Mouse (Mus musculus): ENCODE results near the gene Zfp787.

The Zfp787 gene

DNA sequence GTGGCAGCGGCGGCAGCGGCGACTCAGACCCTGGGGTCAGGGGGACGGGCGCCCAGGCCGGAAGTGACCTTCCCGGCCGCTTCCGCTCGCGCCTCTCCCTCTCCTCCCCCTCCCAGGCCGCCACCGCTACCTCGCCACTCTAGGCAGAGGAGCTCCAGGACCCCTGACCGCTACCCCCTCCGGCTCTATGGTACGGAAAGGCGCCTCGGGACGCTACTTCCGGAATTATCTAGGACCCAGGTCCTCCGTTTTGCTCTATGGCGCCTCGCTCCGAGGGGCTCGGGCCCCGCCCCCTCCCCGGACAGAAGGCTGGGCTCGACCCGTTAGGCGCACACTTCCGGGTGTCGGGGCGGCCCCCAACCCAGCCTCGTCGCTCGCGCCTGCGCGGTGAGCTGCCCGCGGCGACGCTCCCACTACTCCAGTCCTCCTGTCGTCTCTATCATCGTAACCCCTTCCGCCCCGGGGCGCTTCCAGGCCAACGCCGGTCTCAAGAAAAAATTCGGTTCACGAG lies at the start of gene Zfp787:
Gene Zfp787 (minus strand): TSS at position 97 of the 511 bp plus-strand sequence.
- peak; percentile 97 for DNase-seq

- no peak for DNase-seq
These were observed 48.4 kb upstream of the Zfp787 start for GRCm38 (mm10) chr7:6204200-6204599.

- no peak for DNase-seq
These were observed 41.0 kb upstream of the Zfp787 start, which contains the start of gene Galp for GRCm38 (mm10) chr7:6196790-6197189. Gene Galp (plus strand): TSS chr7:6197090.

- DNase-seq, result no peak
These were observed 40.0 kb upstream of the Zfp787 start for GRCm38 (mm10) chr7:6195777-6196176.

DNA sequence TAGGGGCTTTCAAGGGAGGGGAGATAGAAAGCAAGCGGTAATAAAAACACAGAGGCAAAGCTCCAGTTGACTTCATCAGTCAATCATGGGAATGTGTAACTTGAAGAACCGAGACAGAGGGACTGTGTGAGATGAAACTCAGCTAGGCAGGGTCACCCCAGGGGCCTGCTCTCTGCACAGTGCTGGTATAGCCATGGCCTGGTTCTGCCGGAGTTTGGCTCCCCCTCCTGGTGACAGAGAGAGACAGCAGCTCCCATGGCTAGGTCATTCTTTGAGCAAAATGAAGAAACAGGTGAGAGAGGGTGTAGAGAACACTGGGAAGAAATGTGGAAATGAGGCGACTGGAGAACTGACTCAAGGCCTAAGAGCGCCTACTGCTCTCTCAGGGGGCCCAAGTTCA lies 38.3 kb upstream of the Zfp787 start:
- DNase-seq, result peak; percentile 55

DNA sequence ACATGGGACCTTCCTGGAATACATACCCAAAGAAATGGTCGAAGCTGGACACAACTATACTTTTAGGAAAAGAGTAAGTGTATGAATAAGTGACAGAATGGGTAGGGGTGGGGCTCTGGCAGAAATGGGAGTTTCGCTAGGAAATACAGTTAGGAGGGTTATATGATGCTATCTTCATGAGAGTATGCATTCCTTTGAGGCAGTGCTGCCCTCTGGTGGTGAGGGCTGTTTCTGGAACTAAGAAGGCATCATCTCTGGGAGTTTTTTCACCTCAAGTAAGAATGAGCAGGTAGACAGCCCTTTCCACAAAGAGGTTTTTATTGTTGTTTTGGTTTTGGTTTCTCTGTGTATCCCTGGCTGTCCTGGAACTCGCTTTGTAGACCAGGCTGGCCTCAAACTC lies 35.6 kb upstream of the Zfp787 start:
- DNase-seq, result peak; percentile 86

GRCm38 (mm10) chr7:6189542-6189941 lies 33.7 kb upstream of the Zfp787 start:
- DNase-seq, result peak; percentile 48

GRCm38 (mm10) chr7:6186756-6187155 lies 31.0 kb upstream of the Zfp787 start:
- no peak for DNase-seq

GRCm38 (mm10) chr7:6186176-6186575 lies 30.4 kb upstream of the Zfp787 start:
- DNase-seq, result no peak

DNA sequence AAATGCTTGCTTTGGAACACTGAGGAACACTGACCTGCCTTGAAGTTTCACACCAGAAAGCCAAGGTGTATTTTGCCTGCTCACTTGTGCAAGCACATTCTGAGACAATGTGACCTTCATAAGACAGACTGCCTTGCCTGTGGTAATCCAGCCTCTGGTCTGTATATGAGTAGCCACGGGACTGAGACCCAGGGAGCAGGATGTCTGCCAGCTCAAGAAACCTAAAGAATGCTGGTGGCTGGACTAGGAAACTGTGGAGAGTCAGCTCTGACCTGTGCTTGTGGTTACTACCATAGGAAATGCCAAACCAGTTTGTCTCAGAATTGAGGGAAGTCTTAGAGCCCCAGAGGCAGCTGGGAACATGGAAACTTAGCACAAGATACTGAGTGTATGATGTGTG lies 29.6 kb upstream of the Zfp787 start:
- no peak for DNase-seq

DNA sequence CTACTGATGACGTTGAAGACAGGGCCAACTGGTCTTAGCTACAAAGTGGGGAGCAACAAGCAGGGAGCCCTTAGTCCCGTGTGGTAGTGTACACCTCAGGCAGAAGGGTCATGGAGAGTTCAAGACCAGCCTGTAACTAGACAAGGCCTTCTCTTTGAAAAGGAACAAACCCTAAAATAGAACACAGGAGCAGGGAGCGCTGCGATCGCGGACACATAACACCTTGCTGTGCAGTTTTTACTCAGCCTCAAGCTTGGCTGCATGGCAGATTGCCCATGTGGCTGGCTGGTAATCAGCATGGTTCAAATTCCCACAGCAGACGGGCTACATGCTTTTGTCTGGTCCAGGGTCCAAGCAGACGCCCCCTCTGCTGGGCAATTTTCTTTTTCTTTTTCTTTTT lies 28.7 kb upstream of the Zfp787 start:
- DNase-seq, result peak; percentile 71

DNA sequence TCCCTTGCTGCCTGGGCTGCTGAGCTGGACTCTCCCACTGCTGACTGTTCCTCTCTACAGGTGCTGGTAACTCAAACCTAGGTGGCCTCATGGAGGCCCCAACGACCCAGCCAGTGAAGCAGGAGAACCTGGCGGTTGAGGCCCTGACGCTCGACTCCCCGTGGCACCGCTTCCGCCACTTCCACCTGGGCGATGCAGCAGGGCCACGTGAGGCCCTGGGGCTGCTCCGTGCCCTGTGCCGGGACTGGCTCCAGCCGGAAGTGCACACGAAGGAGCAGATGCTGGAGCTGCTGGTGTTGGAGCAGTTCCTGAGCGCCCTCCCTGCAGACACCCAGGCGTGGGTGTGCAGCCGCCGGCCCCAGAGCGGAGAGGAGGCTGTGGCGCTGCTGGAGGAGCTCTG lies 28.0 kb upstream of the Zfp787 start:
- peak; percentile 70 for DNase-seq

- no peak for DNase-seq
These were observed 27.1 kb upstream of the Zfp787 start for GRCm38 (mm10) chr7:6182882-6183281.

- DNase-seq, result peak; percentile 3
These were observed 23.2 kb upstream of the Zfp787 start for GRCm38 (mm10) chr7:6179013-6179412.

- DNase-seq, result peak; percentile 48
These were observed 18.7 kb upstream of the Zfp787 start for GRCm38 (mm10) chr7:6174365-6174987.

DNA sequence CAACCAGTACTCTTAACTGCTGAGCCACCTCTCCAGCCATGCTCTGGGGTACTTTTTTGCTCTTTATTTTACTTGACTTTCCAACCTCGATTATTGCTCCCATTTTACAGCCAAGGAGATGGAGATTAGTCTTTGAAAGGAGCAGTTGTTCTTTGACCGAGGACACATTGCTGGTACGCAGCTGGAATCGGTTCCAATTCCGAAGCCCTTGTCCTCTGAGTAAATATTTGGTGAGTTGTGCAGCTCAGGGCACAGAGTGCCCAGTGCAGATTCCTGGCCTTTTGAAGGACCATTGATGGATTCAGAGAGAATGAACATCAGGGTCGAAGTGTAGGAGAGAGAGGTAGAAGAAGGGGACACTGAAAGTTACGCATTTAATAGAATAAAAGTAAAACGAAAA lies 18.1 kb upstream of the Zfp787 start:
- peak; percentile 59 for DNase-seq

- DNase-seq, result no peak
These were observed 17.0 kb upstream of the Zfp787 start for GRCm38 (mm10) chr7:6172674-6173244.

- DNase-seq, result peak; percentile 99
These were observed 16.3 kb upstream of the Zfp787 start, which contains the start of gene Zfp444 for GRCm38 (mm10) chr7:6172006-6172649. Gene Zfp444 (plus strand): TSS chr7:6172226.

DNA sequence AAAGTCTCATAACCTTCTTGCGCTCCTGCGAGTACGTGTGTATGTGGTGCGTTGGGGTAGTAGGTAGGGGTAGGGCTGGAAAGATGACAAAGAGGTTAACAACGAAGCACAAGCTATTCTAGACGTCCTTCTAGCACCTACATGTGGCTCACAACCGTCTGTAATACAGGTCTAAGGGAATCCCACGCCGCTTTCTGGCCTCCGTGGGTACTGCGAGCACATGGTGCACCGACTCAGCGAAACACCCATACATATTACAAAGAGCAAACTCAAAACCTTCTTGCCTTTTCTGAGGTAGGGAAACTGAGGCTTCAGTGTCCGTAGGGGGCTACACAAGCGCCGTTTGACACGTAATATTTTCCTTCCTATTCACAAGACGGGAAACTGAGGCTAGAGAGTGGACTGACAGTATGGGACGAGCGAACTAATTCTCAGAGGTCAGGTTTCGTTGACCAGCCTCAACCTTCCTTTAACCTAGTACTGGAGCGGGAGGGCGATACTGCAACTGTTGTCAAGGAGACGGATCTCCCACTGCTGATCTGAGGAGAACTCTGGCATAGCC lies 15.7 kb upstream of the Zfp787 start:
- peak; percentile 82 for DNase-seq

DNA sequence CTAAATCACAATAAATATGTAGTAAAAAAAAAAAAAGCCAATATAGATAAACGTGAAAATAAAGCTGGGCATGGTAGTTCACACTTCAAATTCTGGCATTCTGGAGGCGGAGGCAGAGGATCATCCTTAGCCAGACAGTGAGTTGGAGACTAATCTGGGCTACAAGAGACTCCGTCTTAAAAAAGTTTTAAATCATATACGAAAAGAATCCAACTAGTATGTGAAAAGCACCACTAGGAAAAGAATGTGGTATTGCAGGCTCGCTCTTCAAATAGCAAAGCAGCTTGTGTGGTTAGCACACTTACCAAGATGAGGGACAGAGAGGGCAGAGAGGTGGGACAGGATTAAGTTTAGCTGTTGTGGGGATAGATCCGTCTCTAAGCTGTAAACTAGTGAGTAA lies 15.1 kb upstream of the Zfp787 start:
- DNase-seq, result no peak

DNA sequence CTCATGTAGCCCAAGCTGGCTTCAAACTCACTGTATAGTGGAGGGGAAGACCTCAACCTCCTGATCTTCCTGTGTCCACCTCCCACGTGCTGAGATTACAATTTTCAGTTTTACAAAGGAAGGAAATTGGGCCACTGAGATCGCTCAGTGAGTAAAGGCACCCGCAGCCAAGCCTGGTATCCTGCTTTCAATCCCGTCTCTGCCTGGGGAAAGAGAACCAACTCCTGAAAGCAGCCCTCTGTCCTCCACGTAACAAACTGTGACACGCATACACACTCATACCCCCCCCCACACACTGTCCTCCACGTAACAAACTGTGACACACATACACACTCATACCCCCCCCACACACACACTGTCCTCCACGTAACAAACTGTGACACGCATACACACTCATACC lies 14.6 kb upstream of the Zfp787 start:
- DNase-seq, result no peak

DNA sequence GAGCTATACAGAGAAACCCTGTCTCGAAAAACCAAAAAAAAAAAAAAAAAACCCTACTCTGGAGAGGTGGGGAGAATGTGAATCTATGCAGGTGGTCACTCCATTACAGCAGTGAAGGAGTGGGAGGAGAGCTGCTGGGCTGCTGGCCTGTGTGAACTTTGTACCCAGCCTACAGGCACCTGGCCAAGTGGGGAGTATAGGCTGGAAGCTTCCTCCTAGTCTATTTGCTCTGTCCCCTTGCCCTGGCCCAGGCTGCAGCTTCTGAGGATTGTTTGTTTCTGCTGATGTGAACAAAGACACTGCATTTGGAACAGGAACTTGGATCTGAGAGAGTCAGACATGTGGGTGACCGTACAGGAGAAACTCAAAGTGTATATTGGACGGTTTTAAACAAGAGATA lies 13.6 kb upstream of the Zfp787 start:
- peak; percentile 82 for DNase-seq

- DNase-seq, result no peak
These were observed 8.9 kb upstream of the Zfp787 start for GRCm38 (mm10) chr7:6164671-6165070.

DNA sequence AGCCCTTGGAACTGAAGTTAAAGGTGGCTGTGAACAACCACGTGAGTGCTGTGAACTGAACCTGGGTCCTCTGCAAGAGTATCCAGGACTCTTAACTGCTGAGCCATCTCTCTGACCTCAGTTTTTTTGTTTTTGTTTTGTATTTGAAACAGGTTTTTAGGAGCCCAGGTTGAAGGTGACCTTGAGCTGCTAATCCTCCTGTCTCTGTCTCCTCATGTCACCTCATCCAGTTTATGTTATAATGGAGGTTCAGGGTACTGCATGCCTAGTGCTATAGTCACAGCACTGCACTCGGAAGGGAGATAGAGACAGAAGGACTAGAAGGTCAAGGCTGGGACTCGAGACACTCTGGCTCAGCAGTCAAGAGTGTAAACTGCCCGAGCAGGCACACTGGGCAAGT lies 6.4 kb upstream of the Zfp787 start:
- DNase-seq, result no peak
